Mouse (Mus musculus): ENCODE results near the gene Zfp622. TPM values are rescaled to one million over a fixed set of nuclear protein-coding genes. Genes with fewer than 3 reads are reported as not detected.
"Not testable (repeated sequence)": the region's sequence is repeated elsewhere in the genome, so short reads cannot be mapped to it uniquely, and the experiment has no call there.

Zfp622 gene
- total RNA-seq, 2 experiments from 2014 or later = 19.6 to 23.0 TPM

DNA sequence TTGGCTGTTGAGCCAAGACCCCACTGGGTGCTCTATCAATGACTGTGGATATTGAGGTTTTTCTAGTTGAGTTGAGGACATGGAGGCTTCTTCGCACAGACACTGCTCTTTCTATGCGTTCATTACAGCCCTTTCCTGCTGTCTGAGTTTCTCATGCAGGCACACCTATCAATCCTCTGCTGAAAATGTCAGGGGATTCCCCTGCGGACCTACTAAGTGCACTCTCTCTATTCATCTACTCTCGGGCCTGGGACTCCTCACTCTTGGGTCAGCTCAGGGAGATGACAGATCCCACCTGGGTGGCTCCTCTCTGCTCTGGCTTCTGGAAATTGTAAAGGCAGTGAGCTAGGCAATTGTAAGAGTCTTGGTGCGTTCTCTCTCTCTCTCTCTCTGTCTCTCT, 23.9 kb upstream of the Zfp622 start:
- intact Hi-C loops (cut with DNase I) = loop anchor here (2.0 kb wide), 1 partner anchor 155 kb away; no protein-coding TSS in a partner anchor
- DNase-seq = no peak

GRCm38 (mm10) chr15:25966220-25966774, 17.9 kb upstream of the Zfp622 start:
- DNase-seq = no peak
- intact Hi-C loops (cut with DNase I) = no loop called here

- intact Hi-C loops (cut with DNase I) = no loop called here
Observed at GRCm38 (mm10) chr15:25971596-25971995, 12.6 kb upstream of the Zfp622 start.

GRCm38 (mm10) chr15:25972758-25973157, 11.4 kb upstream of the Zfp622 start:
- intact Hi-C loops (cut with DNase I) = no loop called here

More at GRCm38 (mm10) chr15:25971596-25971995, 12.6 kb upstream of the Zfp622 start:
- DNase-seq = no peak

GRCm38 (mm10) chr15:25974352-25974751, 9.8 kb upstream of the Zfp622 start:
- intact Hi-C loops (cut with DNase I) = no loop called here
- DNase-seq = no peak

More at GRCm38 (mm10) chr15:25972758-25973157, 11.4 kb upstream of the Zfp622 start:
- DNase-seq = no peak

GRCm38 (mm10) chr15:25975810-25976209, 8.4 kb upstream of the Zfp622 start:
- intact Hi-C loops (cut with DNase I) = no loop called here
- DNase-seq = no peak

GRCm38 (mm10) chr15:25983614-25984013, 552 bp upstream of the Zfp622 start:
- intact Hi-C loops (cut with DNase I); DNase-seq: not testable (repeated sequence)

GRCm38 (mm10) chr15:25984734-25985492, 747 bp downstream of the Zfp622 start:
- intact Hi-C loops (cut with DNase I) = no loop called here
- DNase-seq = no peak

- intact Hi-C loops (cut with DNase I) = no loop called here
- no peak for DNase-seq
Observed at GRCm38 (mm10) chr15:25992992-25993727, 9.0 kb downstream of the Zfp622 start.

DNA sequence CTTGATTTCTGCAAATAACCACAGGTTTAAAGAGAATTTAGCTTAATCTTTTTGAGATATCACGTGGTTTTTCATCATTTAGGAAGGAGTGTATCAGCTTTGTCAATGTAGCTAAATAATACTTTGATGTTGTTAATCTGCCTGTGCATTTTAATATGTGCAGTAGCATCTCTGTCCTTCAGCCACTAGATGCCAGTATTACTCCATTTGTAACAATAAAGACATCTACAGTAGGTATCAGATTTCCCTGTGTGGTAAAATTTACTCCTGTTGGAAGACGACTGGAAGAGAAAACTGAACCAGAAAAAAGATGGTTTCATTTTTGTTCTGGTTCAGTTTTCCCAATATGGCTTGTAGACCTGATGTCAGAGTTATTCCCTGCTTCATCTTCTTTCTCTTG, 11.4 kb downstream of the Zfp622 start:
- no peak for DNase-seq
- intact Hi-C loops (cut with DNase I) = loop anchor here (5.0 kb wide), 1 partner anchor 327 kb away; no protein-coding TSS in a partner anchor

DNA sequence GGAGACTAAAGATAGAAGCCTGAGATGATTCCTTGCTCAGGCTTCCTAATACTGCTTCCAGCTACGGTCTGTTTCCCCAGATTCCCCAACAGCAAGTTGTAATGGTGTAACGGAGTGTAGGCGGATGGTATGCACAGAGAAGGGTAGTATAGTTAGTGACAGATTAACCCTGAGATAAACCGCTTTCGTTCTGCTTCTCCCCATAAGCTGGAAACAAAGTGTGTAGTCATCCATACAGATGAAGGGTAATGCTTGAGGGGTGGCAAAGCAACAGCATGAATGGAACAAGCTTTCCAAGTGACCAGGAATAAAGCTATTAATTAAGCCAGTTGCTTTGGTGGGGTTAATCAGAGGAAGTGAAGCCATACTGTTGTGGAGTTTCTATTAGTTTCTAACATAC, 15.4 kb downstream of the Zfp622 start:
- intact Hi-C loops (cut with DNase I) = loop anchor here (5.0 kb wide), 1 partner anchor 323 kb away; no protein-coding TSS in a partner anchor

DNA sequence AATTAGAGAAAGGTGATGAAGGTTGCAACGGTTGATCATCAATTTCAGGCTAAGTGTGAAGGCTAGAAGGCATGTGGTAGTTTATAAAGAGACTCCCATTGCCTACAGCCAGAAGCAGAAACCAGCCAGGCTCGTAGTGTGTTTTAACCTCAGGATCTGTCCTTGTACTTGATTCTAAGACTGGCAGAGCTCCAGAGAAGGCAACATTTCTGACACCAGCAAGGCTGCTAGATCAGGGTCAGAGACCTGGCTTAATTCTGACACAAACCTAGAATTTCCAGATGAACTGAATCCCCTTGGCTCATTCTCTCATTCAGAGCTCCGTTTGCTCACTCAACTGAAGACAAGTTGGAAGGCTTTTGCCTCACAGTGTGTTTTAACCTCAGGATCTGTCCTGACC, 24.5 kb downstream of the Zfp622 start:
- intact Hi-C loops (cut with DNase I) = no loop called here
- DNase-seq = no peak

More for the DNA sequence above, 15.4 kb downstream of the Zfp622 start:
- DNase-seq = not testable (repeated sequence)

GRCm38 (mm10) chr15:26012891-26013290, 28.7 kb downstream of the Zfp622 start:
- no peak for DNase-seq
- intact Hi-C loops (cut with DNase I) = no loop called here

DNA sequence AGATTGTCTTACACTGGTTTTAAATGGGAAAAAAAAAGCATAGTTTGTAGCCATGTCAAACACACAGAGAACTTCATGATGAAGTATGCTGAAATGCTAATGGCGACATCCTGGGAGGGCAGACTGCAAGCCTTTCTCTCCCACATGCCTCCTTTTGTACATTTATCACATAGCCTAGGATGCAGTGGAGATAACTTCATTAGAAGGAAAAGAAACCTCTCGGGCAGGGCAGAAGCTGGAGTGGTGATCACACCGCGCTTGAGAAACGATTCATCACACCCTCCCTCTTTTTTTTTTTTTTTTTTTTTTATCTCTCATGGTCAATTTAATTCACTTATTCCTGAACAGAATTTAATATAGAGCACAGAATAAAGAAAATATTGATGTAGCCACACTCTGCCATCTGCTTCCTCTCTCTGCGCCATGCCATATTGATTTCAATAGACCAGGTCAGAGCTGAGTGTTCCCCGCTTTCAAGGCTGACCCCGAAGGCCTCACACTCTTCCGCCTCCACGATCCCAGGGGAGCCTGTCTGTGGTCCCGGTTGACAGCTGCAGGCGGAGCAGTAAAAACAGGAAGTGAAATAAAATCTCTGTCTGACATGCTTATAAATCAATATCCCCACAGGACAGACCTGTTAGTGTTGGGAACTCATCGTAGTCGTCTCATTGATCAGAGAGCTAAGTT, 32.0 kb downstream of the Zfp622 start:
- intact Hi-C loops (cut with DNase I) = no loop called here
- DNase-seq = no peak

GRCm38 (mm10) chr15:26021721-26022120, 37.6 kb downstream of the Zfp622 start:
- intact Hi-C loops (cut with DNase I) = no loop called here

DNA sequence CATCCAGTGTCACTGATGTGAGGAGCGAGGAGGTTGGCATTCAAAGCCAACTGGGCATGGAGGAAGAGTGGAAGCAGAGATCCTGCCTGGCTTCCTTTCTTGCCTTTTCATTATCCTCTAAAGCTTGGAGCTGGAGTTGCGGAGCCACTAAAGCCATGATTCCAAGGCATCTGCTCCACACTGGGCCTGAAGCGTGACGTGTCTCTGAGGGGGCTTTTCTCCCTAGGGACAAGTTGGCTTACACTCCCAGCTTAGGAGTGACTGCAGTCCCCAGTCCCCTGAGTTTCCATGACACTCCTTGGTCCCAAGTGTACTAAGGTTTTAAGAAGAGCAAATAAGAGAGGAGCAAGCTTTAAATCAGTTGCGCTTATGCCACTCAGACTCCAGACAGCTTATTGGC, 38.5 kb downstream of the Zfp622 start:
- intact Hi-C loops (cut with DNase I) = no loop called here
- DNase-seq = no peak

More at GRCm38 (mm10) chr15:26021721-26022120, 37.6 kb downstream of the Zfp622 start:
- no peak for DNase-seq

- no peak for DNase-seq
- intact Hi-C loops (cut with DNase I) = no loop called here
Observed at GRCm38 (mm10) chr15:26031692-26032091, 47.5 kb downstream of the Zfp622 start.

GRCm38 (mm10) chr15:26040567-26040966, 56.4 kb downstream of the Zfp622 start:
- DNase-seq = no peak
- intact Hi-C loops (cut with DNase I) = no loop called here

DNA sequence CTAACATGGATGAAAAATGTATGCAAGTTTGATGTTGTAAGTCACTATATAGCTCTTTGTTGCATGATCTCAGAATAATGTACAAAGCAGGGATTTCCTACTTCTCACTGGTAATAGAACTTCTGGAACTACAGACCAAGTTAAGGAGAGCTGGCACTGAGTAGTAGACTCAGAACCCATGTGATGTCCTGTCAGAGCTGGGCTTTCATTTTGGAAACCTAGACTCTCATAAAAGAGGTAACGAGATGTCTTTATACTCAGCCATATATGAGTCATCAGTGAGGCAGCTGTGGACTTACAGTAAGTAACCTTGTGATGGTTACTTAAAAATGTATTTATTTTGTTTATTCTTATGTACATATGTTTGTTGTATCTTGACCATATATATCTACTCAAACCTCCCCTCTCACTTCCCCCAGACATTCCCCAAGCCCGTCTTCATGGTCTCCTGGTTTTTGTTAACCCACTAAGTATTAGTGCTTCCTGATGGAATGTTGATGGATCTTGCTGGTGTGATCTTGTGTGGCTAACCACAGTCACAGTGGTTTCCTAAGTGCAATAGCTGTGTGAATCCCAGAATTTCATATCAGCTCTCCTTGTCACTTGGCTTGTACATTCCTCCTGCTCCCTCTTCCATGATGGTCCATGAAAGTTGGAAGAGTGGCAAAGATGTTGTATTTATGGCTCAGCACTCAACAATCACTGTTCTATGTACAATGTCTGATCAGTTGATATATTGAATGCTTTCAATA, 57.2 kb downstream of the Zfp622 start:
- intact Hi-C loops (cut with DNase I) = no loop called here
- DNase-seq = no peak
